Mouse (Mus musculus): Measurements from ENCODE around the gene Ccdc150.
A peak's percentile ranks its signal among the peaks of the same experiment; 100 is the strongest.

DNA sequence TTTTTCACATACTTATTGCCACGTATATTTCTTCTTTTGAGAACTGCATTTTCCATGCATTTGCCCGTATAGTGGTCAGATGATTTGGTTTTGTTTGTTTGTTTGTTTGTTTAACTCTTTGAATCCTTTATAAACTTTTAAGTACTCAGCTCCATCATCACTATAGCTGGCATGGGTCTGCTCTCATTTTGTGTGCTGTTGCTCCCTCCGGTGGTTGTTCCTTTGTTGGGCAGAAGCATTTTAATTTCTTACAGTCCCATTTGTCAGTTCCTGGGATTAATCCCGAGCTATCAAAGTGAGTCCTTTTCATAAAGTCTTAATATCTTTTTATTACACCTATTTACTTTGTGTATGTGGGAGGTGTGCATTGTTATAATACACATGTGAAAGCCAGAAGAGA is 82.5 kb downstream of the Ccdc150 start:
- TF ChIP-seq CTCF (IDR thresholded peaks at IDR 0.05) (peak; percentile 63), EP300 (IDR thresholded peaks at IDR 0.05) (no peak)
